Mouse (Mus musculus): Measurements from ENCODE around the gene Lrrc36.

Gene Lrrc36

DNA sequence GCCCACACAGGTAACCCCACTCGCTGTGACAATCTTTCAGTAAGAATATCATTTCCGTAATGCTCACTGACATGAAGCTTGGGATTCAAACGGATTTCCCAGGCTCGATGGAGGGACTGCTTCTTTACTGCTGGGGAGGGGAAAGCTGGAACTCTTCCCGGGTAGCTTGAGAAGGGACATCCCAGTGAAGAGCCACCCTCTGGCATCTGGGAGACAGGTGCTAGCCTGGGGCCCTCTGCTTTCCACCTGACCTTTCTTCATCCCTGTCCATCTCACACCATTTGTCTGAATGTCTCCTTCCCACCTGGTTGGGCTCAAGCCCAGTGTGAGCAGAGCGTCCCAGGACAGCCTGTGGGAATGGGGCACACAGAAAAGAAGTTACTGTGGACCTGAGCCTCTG, 52.9 kb downstream of the Lrrc36 start:
- DNase-seq (ENCODE audit: extremely low spot score, low read depth, low spot score) = no peak

DNA sequence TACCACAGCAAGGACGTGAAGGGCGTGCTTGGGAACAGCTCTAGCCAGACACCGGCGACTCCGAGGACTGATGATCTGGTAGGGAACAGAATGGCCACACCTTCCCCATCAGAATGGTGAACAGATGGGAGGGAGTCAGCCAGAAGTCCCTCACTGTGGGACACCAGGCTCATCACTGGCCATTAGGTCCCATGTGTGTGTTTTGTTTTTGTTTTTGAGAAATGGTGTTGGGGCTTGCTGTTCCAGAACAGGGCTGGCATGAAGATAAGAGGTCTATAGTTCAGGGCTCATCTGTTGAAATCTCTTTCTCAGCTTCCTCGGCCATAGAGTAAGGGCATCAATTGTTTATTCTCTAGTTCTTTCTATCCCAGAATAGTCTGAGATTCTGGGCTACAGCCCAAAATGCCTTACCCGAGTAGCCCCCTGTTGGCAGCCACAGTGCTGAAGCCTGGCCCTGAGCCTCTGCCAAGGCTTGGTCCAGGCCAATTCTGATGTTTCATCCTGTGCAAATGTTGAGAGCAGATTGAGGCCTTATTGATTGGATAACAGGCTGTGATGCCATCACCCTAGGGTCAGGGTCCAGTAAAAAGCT, 53.4 kb downstream of the Lrrc36 start:
- no peak for DNase-seq (ENCODE audit: extremely low spot score, low read depth, low spot score)

- DNase-seq (ENCODE audit: extremely low spot score, low read depth, low spot score) = no peak
Measured at GRCm38 (mm10) chr8:105467396-105467985, 54.1 kb downstream of the Lrrc36 start.

DNA sequence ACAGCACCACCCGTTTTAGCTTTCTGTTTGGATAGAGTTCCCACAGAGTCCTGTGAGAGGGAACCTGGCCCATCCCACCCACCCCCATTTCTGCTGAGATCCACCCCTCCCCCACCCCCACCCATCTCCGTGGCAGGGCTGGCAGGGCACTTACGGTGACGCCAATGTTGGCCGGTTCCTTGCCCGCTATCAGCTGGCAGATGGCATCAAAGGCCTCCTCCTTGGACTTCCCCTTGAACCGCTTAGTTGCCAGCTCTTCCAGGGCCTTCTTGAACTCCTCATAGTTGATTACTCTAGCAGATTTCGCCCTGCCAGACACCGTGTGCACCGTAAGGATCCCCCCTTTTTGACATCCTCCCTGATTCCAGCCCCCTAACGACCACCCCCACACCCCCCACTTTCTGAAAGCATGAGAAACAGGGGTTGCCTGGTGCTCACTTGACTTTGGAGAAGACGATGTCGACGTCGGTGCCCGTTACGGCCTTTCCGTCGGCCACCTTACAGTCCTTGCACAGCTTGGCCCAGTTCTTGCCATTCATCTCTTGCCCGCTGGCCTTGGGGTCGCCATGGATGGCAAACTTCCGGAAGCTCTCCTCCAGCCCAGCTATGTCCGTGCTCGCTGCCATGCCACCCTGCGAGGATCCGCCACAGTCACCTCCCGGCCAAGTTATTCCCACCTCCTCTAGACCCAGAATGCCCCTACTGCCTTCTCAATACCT, 54.8 kb downstream of the Lrrc36 start:
- DNase-seq (ENCODE audit: extremely low spot score, low read depth, low spot score) = no peak

GRCm38 (mm10) chr8:105469041-105469695, 55.8 kb downstream of the Lrrc36 start:
- no peak for DNase-seq (ENCODE audit: extremely low spot score, low read depth, low spot score)

DNA sequence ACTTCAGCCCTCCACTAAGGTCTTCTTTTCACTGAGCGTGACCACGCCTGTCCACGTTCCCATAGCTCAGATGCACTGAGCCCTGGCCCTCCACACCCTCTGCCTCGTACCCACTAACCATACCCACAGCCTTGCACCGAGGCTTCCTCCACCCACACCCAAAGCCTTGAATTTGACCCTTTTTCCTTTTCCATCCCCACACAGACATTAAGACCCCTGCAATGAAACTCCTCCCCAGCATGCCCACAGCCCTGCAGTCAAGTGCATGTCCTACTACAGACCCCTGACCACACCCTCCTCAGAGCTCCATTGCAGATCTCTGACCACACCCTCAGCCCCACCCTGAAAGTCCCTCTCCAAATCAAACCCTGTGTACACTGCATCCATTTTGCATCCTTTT, 56.4 kb downstream of the Lrrc36 start:
- no peak for DNase-seq (ENCODE audit: extremely low spot score, low read depth, low spot score)

DNA sequence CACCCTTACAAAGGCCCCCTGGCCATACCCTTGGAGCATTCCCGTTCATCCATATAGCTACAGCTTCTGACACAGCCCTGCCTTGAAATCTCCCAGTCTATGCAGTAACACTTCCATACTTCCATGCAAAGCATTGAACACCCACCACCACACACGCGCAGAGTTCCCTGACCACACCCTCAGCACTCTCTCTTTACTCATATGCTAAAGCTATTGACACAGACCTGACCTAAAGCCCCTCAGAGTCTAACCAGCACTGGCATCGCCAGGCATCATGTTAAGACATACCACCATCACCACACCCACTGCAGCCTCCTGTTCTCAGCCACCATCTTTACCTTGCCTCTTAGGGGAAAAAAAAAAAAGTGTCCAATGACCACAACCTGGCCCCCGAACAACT, 56.9 kb downstream of the Lrrc36 start:
- no peak for DNase-seq (ENCODE audit: extremely low spot score, low read depth, low spot score)

GRCm38 (mm10) chr8:105470681-105471313, 57.4 kb downstream of the Lrrc36 start:
- DNase-seq (ENCODE audit: extremely low spot score, low read depth, low spot score) = no peak

DNA sequence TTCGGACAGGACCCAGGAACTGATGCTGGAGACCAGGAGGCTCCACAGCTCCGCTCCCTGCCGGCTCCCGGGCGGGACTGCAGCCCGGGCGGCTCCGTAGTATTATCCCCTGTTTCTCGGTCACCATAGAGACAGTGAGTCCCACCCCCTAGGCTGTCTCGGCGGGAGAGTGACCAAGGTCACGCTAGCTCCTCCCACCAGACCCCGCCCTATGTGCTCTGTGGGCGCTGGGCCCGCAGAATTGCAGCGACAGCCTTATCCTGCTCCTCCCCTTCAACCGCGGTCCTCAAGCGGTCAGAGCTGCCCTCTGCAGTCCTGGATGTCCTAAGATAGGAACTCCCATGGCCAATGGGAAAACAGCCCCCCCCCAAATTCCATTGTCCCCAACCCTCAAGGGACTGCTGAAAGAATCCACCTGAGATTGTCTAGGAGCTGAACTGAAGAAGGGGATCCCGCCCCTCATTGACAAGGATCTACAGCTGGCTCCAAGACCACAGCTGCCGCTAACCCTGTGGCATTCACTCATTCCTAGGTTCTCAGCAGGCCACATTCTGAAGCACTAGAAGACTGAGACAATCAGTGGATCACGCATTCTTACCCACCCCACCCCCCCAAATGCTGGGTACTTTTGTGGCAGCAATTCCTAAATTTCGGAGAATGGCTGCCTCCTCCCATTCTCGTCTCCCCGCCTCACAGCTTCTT, 58.1 kb downstream of the Lrrc36 start, which contains the start of gene Tppp3:
Gene Tppp3, minus strand, starts transcription at position 213 of the 702 bp plus-strand sequence.
- DNase-seq (ENCODE audit: extremely low spot score, low read depth, low spot score) = peak; percentile 79

- DNase-seq (ENCODE audit: extremely low spot score, low read depth, low spot score) = no peak
Measured at GRCm38 (mm10) chr8:105472414-105472932, 59.1 kb downstream of the Lrrc36 start.

DNA sequence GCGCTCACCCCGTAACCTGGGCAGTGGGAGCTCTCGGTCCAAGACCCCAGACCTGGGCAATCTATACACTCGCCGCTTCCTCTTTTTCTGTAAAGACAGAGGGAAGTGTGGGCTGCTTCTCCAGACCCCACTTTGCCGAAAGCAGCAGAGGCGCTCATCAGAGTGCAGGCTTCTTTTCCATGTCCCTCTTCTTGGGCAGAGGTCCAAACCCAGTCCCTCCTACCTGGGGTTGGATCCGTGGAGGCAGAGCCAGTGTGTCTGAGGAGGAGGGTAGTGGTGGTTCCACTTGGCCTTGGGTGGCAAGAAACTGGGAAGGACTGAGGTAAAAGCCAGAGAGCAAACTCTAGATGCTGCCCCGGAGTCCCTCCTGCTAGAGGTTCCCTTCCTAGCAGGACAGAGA, 59.6 kb downstream of the Lrrc36 start:
- no peak for DNase-seq (ENCODE audit: extremely low spot score, low read depth, low spot score)

DNA sequence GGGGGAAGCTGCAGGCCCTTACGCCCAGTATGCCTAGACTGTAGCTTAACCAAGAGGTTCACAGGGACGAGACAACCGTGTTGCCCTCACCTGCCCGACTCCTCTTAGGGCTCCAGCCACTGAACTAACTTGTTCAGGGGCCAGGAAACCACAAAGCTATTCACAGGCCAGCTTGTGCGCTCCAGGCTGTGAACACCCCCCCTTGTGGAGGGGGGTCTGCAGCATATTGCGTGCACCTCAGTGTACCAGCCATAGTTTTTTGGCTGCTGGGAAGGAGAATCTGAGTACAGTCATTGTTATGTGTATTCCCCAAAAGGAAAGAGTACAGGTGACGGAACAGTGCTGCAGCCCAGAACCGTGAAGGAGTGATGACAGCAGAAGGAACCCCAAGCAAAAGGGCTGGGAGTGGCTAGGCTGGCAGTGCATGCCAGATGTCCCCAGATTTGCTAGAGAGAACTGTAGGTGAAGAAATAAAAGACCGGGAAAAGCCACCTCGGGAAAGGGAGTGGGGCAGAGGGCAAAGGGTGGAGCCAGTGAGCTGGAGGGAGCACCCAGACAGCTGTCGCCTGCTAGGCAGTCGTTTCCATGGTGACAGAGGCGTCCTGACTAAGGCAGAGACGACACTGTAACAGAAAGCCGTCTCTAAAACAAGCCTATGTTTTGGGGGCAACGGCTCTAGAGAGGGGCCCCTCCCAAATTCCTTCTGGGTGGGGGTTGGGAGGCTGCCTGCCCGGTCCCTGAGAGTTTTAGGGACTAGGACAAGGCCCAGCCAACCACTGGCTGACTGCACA, 60.6 kb downstream of the Lrrc36 start:
- no peak for DNase-seq (ENCODE audit: extremely low spot score, low read depth, low spot score)

GRCm38 (mm10) chr8:105474680-105475079, 61.3 kb downstream of the Lrrc36 start:
- no peak for DNase-seq (ENCODE audit: extremely low spot score, low read depth, low spot score)

GRCm38 (mm10) chr8:105475254-105475653, 61.9 kb downstream of the Lrrc36 start:
- no peak for DNase-seq (ENCODE audit: extremely low spot score, low read depth, low spot score)

DNA sequence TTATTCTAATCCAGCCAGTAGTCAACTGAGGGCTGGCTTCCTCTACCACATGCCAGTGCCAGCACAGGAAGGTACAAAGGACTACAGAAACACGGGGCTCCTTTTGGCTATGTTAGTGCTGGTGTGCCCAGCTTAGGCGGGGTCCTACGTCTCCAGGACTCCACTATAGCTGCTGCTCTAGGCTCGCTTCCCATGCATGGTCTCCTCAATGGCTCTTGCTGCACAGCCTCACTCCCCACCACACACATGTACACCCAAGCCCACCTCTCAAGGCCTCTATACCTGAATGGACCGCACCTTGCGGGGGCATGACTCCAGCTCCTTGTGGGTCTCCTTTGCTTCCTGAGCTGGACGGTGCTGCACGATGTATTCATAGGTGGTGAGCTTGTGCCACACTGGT, 62.4 kb downstream of the Lrrc36 start:
- no peak for DNase-seq (ENCODE audit: extremely low spot score, low read depth, low spot score)

DNA sequence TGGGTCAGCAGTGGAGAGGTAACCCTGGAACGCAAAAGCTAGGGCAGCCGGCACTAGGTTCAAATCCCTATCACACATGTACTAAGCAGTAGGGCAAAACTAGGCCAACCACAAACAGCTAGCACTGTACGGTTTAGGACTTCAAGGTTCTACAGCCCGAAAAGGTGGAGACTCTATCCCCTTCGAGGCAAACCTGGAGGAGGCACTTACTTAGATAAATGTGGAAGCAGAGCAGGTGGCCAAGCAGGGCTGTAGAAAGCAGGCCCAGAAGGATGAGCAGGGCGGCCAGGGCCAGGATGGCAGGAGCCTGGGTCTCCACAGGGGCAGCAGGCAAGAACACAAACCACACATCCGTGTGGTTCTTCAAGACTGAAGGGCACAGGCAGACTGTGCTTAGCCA, 62.8 kb downstream of the Lrrc36 start:
- DNase-seq (ENCODE audit: extremely low spot score, low read depth, low spot score) = no peak

DNA sequence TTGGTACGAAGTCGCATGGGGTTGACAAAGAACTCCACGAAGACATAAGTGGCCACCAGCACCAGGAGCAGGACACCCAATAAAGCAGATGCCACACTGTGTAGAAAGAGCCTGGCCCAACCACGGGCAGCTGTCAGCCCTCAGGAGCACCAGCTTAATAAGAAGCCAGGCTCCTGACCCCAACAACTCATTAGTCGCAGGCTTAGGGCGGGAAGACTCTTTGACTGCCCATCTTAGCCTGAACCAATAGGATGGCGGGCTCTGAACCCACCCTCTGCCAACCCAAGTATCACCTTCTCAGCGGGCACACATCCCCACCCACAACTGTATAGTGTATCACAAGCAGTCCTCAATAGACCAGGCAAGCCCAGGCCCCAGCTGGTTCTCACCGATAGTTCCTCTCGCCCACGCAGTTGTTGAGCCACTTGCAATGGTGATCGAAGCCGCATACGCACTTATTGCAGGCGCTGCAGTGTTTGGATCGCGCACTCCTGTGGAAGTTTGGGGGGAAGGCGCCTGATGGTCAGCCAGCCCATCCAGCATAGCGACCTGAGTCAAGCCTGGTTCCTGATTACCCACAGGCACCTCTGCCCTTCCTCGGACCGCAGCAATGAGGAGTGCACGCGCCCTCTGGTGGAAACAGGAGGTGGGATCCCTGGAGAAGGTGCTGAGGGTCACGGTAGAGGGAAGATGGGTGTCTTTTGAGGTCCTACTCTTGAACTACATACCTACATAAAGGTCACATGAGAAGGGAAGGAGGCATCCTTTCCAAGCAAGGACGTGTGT, 63.5 kb downstream of the Lrrc36 start:
- no peak for DNase-seq (ENCODE audit: extremely low spot score, low read depth, low spot score)

- DNase-seq (ENCODE audit: extremely low spot score, low read depth, low spot score) = no peak
Measured at GRCm38 (mm10) chr8:105477792-105478191, 64.4 kb downstream of the Lrrc36 start.

DNA sequence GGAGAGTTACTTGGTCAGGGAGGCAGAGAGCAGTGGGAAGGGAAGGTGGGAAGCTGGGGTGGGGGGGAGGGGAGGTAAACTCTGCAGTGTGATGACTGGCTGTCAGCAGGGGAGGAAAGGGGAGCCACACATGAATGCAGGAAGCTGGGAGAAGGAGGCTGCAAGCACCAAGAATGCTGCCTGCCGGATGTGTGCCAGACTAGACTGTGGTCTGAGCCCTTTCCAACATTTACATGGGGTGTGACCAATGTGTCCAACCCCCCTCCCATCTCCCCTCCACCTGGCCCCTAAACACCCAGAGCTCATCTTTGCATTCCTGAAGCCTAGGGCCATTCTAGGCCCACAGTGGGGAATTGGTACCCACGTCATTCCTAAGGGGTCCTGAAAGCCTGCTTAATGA, 67.6 kb downstream of the Lrrc36 start:
- DNase-seq (ENCODE audit: extremely low spot score, low read depth, low spot score) = no peak
